Mouse (Mus musculus) midbrain, embryonic 13.5 days (tissue): ENCODE results near the gene Myo16. TPM values are rescaled to one million over a fixed set of nuclear protein-coding genes. Genes with fewer than 3 reads are reported as not detected.

Experiments
- ATAC-seq: fragments of 200-750 bp; cut with Nextera tagmentation; 2 replicates; pipeline ENCODE4 v1.8.0; 2017; ENCODE audit warnings: mild to moderate bottlenecking, moderate TSS enrichment, moderate library complexity
- H3K27ac ChIP-seq: fragments of 300-500 bp; sonication (generic); 2 replicates; pipeline ENCODE4 v1.5.1; 2015; ENCODE audit warnings: inconsistent platforms, mild to moderate bottlenecking, moderate library complexity
- H3K27me3 ChIP-seq: fragments of 300-500 bp; sonication (generic); 2 replicates; pipeline ENCODE4 v1.6.1; 2015; ENCODE audit warnings: mild to moderate bottlenecking, inconsistent platforms
- H3K36me3 ChIP-seq: fragments of 300-500 bp; sonication (generic); 2 replicates; pipeline ENCODE4 v1.6.1; 2015; ENCODE audit warnings: mild to moderate bottlenecking, inconsistent platforms
- H3K4me1 ChIP-seq: fragments of 300-500 bp; sonication (generic); replicated peaks from 2 replicates; pipeline ENCODE4 v1.6.1; 2015; ENCODE audit warnings: inconsistent platforms
- H3K4me2 ChIP-seq: fragments of 300-500 bp; sonication (generic); replicated peaks from 2 replicates; pipeline ENCODE4 v1.6.1; 2015; ENCODE audit warnings: moderate library complexity, mild to moderate bottlenecking, inconsistent platforms
- H3K4me3 ChIP-seq: fragments of 300-500 bp; sonication (generic); replicated peaks from 2 replicates; pipeline ENCODE4 v1.5.1; 2015; ENCODE audit warnings: mild to moderate bottlenecking, inconsistent platforms
- H3K9ac ChIP-seq: fragments of 300-500 bp; sonication (generic); replicated peaks from 2 replicates; pipeline ENCODE4 v1.6.1; 2015; ENCODE audit warnings: mild to moderate bottlenecking, inconsistent platforms
- H3K9me3 ChIP-seq: fragments of 300-500 bp; sonication (generic); 2 replicates; pipeline ENCODE4 v1.6.1; 2016; ENCODE audit warnings: mild to moderate bottlenecking, inconsistent platforms
- WGBS: fragments of 180-500 bp; shearing (Covaris S2); methylation state at CpG from one replicate; pipeline ENCODE4 v1.1.7; 2015; 5-methylcytosine and 5-hydroxymethylcytosine counted together
- polyA plus RNA-seq: library from polyadenylated mRNA; unstranded; fragments of >200 nt; fragmentation: Nextera tagmentation; extraction: Ambion mirVana; gene quantifications from 2 replicates; pipeline ENCODE4 v1.2.1, GENCODE M21; 2015

Myo16 gene
- polyA plus RNA-seq, 1 experiment from 2014 or later = 5.2 TPM

DNA sequence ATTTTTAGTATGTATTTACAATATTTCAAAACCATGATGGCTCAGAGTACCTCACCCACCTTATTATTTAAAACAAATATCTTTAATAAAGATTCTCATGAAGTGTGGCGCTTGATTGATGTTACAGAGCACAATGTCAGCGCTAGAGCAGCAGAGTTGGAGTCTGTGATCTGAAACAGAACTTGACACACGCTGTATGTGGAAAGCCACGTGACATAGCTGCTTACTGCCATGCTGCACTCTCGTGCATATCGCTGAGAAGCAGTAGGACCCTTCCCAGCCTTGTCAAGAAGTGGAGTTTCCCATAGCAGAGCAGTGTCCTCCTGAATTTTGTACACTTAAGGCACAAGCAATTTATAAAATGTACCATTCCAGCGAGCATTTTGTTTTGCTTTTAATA lies 528.2 kb downstream of the Myo16 start:
- Histone ChIP-seq H3K27ac (no peak overlapping the region), H3K9ac (no peak overlapping the region), H3K36me3 (no peaks in the 10 kb centered on the region), H3K27me3 (no peaks in the 10 kb centered on the region), H3K4me3 (no peak overlapping the region), H3K4me2 (no peak overlapping the region), H3K4me1 (0 out of 2 replicates have a peak, but pooled peaks cover 4% of the 10 kb centered on the region), H3K9me3 (no peaks in the 10 kb centered on the region)
- WGBS = 75% methylated on average over 7 of the region's 7 CpGs
- no peak for ATAC-seq

DNA sequence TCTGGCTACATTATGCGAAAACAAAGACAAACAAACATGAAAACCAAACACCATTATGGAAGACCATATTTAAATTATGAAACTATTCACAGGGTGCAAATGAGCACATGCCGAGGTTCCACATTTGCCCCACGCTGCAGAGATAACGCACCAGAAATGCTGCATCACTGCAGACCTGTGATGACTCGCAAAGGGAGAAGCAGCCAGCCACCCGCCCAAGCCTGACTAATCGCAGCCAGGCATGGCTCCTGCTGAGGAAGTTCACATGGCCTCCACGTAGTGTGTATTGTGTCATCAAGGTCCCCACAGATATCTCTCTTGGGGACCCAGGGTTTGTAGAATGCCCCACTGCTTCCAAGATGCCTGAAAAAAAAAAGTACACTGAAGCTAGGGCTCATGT lies 529.4 kb downstream of the Myo16 start:
- Histone ChIP-seq H3K4me3 (no peak overlapping the region), H3K27ac (no peak overlapping the region), H3K9me3 (no peaks in the 10 kb centered on the region), H3K4me1 (peaks cover 9% of the 10 kb centered on the region), H3K9ac (no peak overlapping the region), H3K36me3 (no peaks in the 10 kb centered on the region), H3K27me3 (no peaks in the 10 kb centered on the region), H3K4me2 (no peak overlapping the region)
- 72% methylated on average over 8 of the region's 8 CpGs for WGBS
- no peak for ATAC-seq

Other genes with a start within 250 kb of the Myo16 start
- 11.4 and 13.6 TPM in 2 replicates for gene Lig4, start 176.2 kb upstream of the Myo16 start, polyA plus RNA-seq
- 13.8 and 14.4 TPM in 2 replicates for gene Abhd13, start 176.2 kb upstream of the Myo16 start, polyA plus RNA-seq
- 0.32 and 0.34 TPM in 2 replicates for gene Tnfsf13b, start 147.4 kb upstream of the Myo16 start, polyA plus RNA-seq